Mouse (Mus musculus) neural tube, postnatal 0 days (tissue): ENCODE data around the gene Dock4. TPM values are rescaled to one million over a fixed set of nuclear protein-coding genes. Genes with fewer than 3 reads are reported as not detected.

ENCODE experiments used
- polyA plus RNA-seq: library from polyadenylated mRNA; unstranded; fragments of >200 nt; fragmentation: Nextera tagmentation; extraction: Ambion mirVana; gene quantifications from 2 replicates; pipeline ENCODE4 v1.2.1, GENCODE M21; 2015

The Dock4 gene
- 16.7 and 17.4 TPM in 2 replicates for polyA plus RNA-seq

GRCm38 (mm10) chr12:40445648-40446449 is at the start of gene Dock4, which contains the start of gene Zfp277:
TSS of gene Dock4 (plus strand) at chr12:40445952.
TSS of gene Zfp277 (minus strand) at chr12:40445902.

Other genes with a start within 250 kb of the Dock4 start
- gene Lsmem1, start 246.5 kb upstream of the Dock4 start, polyA plus RNA-seq, result 0.09 TPM in 1 of 2 replicates, not detected in the other
- 108 and 136 TPM in 2 replicates for gene Ifrd1, start 197.4 kb upstream of the Dock4 start, polyA plus RNA-seq
- gene Zfp277, start 50 bp upstream of the Dock4 start, polyA plus RNA-seq, result 26.9 and 27.8 TPM in 2 replicates